Mouse (Mus musculus) lung, adult 2 months (tissue): ENCODE measurements around the gene Acat3. TPM values are rescaled to one million over a fixed set of nuclear protein-coding genes. Genes with fewer than 3 reads are reported as not detected.

ENCODE experiments used
- DNase-seq: peaks from one replicate; pipeline ENCODE4 v3.0.0; 2022
- H3K4me1 ChIP-seq: fragments of 200-500 bp; 2 replicates; pipeline ENCODE4 v1.6.1; 2011; ENCODE audit warnings: low read length; ENCODE audit not compliant: control insufficient read depth, insufficient read depth
- H3K4me3 ChIP-seq: fragments of 200-500 bp; replicated peaks from 2 replicates; pipeline ENCODE3; 2011; ENCODE audit warnings: low read depth, mild to moderate bottlenecking, control low read depth, low read length; ENCODE audit errors: extremely low read depth
- CTCF ChIP-seq: fragments of 200-500 bp; IDR thresholded peaks from 2 replicates; pipeline ENCODE4 v1.5.1; 2011; ENCODE audit warnings: mild to moderate bottlenecking, low read length, control low read depth; ENCODE audit not compliant: insufficient read depth
- POLR2A ChIP-seq: fragments of 200-500 bp; IDR thresholded peaks from 2 replicates; pipeline ENCODE4 v1.6.1; 2011; ENCODE audit warnings: low read depth, mild to moderate bottlenecking, control low read depth, low read length, borderline replicate concordance; ENCODE audit errors: extremely low read depth
- WGBS: fragments of 180-500 bp; shearing (Covaris S2); methylation state at CpG from one replicate; pipeline ENCODE4 v1.1.7; 2018; 5-methylcytosine and 5-hydroxymethylcytosine counted together
- polyA plus RNA-seq: library from polyadenylated mRNA; depleted of rRNA; stranded (reverse); fragments of >200 nt; gene quantifications from 2 replicates; pipeline ENCODE4 v1.2.3, GENCODE M21; 2012

Gene Acat3
- polyA plus RNA-seq, 1 experiment = 0.51 TPM

DNA sequence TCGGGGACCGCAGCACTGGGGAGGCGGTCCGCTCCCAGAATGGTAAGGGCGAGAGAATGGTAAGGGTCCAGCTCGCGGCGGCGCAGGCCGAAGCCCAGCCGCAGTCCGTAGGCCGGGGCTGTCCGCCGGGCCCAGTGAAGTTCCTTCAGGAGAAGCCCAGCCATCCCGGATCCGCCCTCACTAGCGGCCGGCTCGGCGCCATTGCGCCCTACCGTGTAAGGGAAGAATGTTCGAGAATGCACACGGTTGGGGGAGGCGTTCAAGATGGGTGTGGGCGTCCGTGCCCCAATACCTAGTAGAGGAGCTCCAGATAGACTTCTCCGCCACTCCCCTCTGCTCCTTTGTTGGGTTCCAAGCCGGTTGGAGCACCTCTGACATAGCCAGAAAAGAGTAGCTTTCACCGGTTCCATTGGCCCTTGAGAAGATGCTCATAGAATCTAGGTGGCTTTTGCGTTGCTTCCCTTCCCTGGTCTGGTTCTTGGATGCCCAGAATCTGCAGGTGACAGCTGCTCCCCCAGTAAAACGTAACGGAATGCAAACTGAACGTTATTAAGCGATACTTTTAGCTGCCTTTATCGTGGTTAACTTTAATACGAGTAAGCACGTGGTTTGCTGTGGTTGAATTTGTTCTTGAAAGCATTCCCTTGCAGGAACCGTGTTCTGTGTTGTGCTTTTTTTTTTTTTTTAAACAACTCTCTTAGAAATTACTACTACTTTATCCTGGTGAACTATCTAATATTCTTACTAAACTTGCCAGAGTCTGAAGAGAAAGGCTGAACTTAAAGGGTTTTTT, 23.6 kb downstream of the Acat3 start:
- no peak for DNase-seq

DNA sequence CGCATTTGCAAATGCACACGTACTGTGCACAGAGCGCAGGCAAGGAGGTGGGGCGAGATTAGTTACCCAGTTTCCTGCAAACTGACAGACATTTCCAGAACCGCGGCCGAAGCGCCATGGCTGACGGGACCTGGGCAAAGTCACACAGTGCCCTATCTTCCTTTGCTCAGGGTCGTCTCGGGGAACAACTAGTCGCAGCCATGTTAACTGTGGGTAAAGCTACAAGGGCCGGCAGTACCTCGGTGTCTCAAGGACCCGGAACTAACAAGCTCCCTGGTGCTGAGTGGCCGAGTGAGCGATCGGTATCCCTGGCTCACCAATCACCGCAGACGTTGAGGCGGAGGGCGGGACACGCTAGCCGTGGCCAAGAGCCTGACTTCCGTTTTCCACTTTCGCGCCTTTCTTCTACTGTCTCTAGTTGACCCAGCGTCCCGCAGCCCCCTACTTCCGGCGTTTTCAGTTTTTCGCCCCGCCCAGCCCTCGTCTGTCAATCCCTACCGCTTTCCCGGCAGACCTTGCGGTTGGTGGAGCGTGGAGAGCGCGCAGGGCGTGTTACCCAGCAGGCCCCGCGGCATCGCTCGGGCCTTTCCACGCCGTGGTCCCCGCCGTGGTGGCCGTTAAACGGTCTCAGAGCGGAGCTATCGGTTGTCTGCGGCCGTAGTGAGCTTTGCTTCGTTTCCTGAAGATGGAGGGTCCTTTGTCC, 24.4 kb downstream of the Acat3 start, which contains the start of gene Mrpl18:
Gene Mrpl18 (minus strand): TSS at position 465 of the 703 bp plus-strand sequence.
- peak; percentile 93 for TF ChIP-seq POLR2A
- no peak for TF ChIP-seq CTCF
- under 1% methylated on average over 56 of the region's 56 CpGs for WGBS
- H3K4me1 ChIP-seq = no peaks in the 10 kb centered on the region; the same call in 1 of the 2 replicates
- peak; percentile 97 for DNase-seq
- H3K4me3 ChIP-seq = peak within 1 kb of the TSS; percentile 89

More for the DNA sequence above, 23.6 kb downstream of the Acat3 start:
- no peak for TF ChIP-seq CTCF
- no peak for TF ChIP-seq POLR2A
- peak overlapping the region; percentile 89 for H3K4me3 ChIP-seq
- WGBS = 1% methylated on average over 40 of the region's 40 CpGs
- no peaks in the 10 kb centered on the region; the same call in 1 of the 2 replicates for H3K4me1 ChIP-seq

DNA sequence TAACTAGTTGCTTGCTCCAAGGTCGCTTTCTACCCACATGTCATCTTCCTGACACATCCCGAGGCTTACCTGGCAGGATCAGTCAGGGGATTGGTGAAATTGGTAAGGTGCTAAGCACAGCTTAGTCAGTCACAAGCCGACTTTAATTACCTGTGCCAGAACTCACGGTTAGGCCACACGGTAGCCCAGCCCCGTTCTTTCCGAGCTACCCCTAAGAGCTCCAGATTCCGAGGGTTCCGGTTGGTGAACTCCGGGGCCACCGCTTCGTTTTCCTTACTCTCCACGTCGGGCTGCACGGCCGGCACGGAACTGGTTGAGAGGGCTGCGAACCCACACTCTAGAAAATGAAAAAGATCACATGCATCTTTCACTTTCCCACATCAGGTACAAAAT, 24.9 kb downstream of the Acat3 start, which contains the start of gene Tcp1:
Gene Tcp1 (plus strand): TSS at position 214 of the 393 bp plus-strand sequence.
- Histone ChIP-seq H3K4me1 (no peaks in the 10 kb centered on the region; the same call in 1 of the 2 replicates), H3K4me3 (peak within 1 kb of the TSS; percentile 89)
- WGBS = under 1% methylated on average over 18 of the region's 18 CpGs
- no peak for DNase-seq
- TF ChIP-seq POLR2A = no peak
- no peak for TF ChIP-seq CTCF

DNA sequence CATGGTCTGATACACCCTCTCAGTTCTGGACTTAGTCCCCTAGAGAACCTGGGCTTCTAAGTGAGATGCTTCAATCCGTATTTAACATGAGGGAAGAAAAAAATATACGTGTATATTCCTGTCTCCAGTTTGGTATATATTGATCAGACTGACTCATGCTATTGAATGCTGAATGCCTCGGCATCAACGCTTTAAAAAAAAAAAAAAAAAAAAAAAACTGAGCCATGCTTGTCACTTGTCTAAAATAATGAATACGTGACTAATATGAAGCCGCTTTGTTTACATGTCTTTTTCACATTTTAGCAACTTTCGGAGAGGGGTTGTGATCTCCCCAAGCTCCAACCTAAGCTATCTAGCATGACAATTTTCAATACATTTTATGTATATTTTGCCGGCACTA, 30.0 kb downstream of the Acat3 start:
- TF ChIP-seq CTCF = no peak
- TF ChIP-seq POLR2A = no peak
- Histone ChIP-seq H3K4me1 (no peaks in the 10 kb centered on the region; the same call in 1 of the 2 replicates), H3K4me3 (no peak overlapping the region)
- WGBS = 87% methylated on average over 8 of the region's 8 CpGs
- no peak for DNase-seq

DNA sequence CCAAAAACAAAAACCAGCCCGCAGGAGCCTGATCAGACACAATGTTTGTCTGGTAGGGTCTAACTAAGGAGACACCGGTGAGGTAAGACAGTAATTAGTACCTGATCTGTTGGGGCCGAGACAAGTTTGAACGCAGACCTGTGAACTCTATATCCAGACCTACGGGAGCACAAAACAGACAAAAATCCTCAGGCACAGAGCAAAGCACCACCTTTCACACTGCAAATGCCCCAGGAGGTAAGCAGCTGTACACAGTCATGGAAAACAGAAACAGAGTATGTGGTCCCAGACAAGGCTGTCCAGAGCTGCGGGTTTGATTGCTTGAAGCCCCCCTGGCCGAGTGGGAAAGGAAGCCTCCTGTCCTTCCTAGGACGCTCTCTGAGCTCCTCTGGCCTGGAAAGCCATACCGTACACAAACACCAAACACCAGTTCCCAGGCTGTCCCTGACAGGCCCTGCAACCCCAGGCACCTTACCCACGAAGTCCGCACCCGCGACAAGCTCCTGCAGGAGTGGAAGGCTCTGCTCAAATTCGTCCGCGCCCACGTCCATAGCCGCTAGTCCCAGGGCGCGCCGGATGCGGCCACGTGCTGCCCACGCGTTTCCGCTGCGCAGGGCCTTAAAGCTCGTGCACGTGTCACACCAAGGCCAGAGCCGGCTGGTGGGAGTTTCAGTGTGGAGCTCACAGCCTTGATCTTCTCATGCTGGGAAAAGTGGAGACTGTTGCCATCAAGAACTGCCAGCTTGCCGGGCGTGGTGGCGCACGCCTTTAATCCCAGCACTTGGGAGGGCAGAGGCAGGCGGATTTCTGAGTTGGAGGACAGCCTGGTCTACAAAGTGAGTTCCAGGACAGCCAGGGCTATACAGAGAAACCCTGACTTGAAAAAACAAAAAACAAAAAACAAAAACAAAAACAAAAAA, 30.8 kb downstream of the Acat3 start, which contains the start of gene Pnldc1:
Gene Pnldc1 (minus strand): TSS at position 870 of the 920 bp plus-strand sequence.
- H3K4me3 ChIP-seq = no peak within 1 kb of the TSS
- 80% methylated on average over 35 of the region's 35 CpGs for WGBS
- H3K4me1 ChIP-seq = no peaks in the 10 kb centered on the region
- DNase-seq = no peak
- TF ChIP-seq POLR2A (no peak), CTCF (no peak)

DNA sequence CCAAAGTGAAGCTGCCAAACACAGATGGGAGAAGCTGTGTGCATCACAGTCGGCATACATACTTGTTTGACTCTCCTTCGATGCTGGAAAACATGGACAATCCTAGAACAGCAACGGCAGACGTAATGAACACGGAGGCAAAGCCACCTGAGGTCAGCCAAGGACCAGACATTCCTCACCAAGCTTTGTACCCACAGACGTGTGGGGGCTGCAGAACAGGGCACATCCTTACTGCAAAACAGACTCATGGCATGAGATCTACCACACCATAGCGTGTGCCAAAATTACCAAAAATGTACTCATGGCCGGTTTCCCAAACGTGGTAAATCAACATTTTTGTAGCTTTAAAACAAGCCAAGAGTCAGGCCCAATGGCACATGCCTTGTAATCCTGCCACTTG, 34.0 kb downstream of the Acat3 start:
- TF ChIP-seq CTCF (no peak), POLR2A (no peak)
- DNase-seq = no peak
- no peak overlapping the region for H3K4me3 ChIP-seq
- WGBS = 83% methylated on average over 9 of the region's 9 CpGs
- H3K4me1 ChIP-seq = no peaks in the 10 kb centered on the region

DNA sequence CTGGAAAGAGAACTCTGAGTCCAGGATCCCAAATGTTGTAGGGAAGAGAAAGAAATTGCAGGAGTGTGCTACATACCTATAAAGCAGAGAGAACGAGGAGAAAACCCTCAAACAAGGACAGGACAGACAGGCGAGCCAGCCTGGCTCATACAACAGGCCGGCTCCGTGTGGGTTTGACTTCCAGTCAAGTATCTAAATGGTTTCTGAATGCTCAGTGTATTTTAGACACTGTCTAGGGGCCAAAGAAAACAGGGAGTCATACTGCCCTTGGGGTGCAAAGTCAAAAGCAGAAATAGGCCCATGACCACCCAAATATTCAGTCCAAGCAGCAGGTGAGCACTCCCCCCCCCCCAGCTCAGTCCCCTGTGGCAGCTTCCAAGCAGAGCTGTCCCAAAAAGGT, 34.6 kb downstream of the Acat3 start:
- Histone ChIP-seq H3K4me1 (no peaks in the 10 kb centered on the region), H3K4me3 (no peak overlapping the region)
- TF ChIP-seq POLR2A (no peak), CTCF (no peak)
- WGBS = 81% methylated on average over 4 of the region's 4 CpGs
- no peak for DNase-seq

DNA sequence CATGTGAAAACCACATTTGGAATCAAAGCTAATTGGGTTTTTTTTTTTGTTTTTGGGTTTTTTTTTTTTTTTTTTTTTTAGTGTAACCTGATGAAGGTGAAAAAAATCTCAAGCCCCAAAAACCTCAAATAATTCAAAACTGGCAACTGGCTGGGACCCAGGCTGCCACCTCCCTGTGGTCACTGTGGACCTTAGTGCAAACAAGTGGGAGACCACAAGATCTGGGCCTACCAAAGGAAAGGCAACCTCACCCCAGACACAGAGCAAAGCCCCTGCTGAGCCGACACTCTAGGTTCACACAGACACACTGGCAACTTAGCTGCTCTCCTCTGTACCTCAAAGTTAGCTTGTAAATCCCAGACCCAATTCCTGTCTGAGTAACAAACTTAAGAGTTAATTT, 36.1 kb downstream of the Acat3 start:
- Histone ChIP-seq H3K4me1 (no peaks in the 10 kb centered on the region), H3K4me3 (no peak overlapping the region)
- WGBS = 68% methylated on average over 1 of the region's 1 CpGs
- no peak for TF ChIP-seq CTCF
- no peak for TF ChIP-seq POLR2A
- DNase-seq = no peak
